Mouse (Mus musculus) hindbrain, embryonic 15.5 days (tissue): ENCODE measurements at regions not wholly inside any gene's neighbourhood (a gene's known extent, or its start where the extent isn't known, plus 50 kb on each side); places are given as distances from the start of the nearest gene placed in this dataset.
A peak's percentile ranks its signal among the peaks of the same experiment; 100 is the strongest.

Source experiments
- ATAC-seq: fragments of 200-750 bp; cut with Nextera tagmentation; 2 replicates; pipeline ENCODE4 v1.8.0; 2017; ENCODE audit warnings: low read depth, moderate number of reproducible peaks, moderate TSS enrichment; ENCODE audit not compliant: low FRiP score
- H3K27ac ChIP-seq: fragments of 300-500 bp; sonication (generic); replicated peaks from 2 replicates; pipeline ENCODE4 v1.5.1; 2015; ENCODE audit warnings: mild to moderate bottlenecking, inconsistent platforms
- H3K27me3 ChIP-seq: fragments of 300-500 bp; sonication (generic); 2 replicates; pipeline ENCODE4 v1.6.1; 2015; ENCODE audit warnings: control low read depth, inconsistent platforms
- H3K36me3 ChIP-seq: fragments of 300-500 bp; sonication (generic); 2 replicates; pipeline ENCODE4 v1.6.1; 2015; ENCODE audit warnings: control low read depth, inconsistent platforms
- H3K4me1 ChIP-seq: fragments of 300-500 bp; sonication (generic); replicated peaks from 2 replicates; pipeline ENCODE4 v1.6.1; 2015; ENCODE audit warnings: control low read depth, inconsistent platforms
- H3K4me2 ChIP-seq: fragments of 300-500 bp; sonication (generic); 2 replicates; pipeline ENCODE4 v1.6.1; 2015; ENCODE audit warnings: moderate library complexity, mild to moderate bottlenecking, inconsistent platforms
- H3K4me3 ChIP-seq: fragments of 300-500 bp; sonication (generic); 2 replicates; pipeline ENCODE4 v1.5.1; 2015; ENCODE audit warnings: mild to moderate bottlenecking, inconsistent platforms
- H3K9ac ChIP-seq: fragments of 300-500 bp; sonication (generic); 2 replicates; pipeline ENCODE4 v1.6.1; 2015; ENCODE audit warnings: inconsistent platforms
- H3K9me3 ChIP-seq: fragments of 300-500 bp; sonication (generic); 2 replicates; pipeline ENCODE4 v1.6.1; 2016; ENCODE audit warnings: control low read depth, inconsistent platforms
- WGBS: fragments of 180-500 bp; shearing (Covaris S2); methylation state at CpG from one replicate; pipeline ENCODE4 v1.1.7; 2015; 5-methylcytosine and 5-hydroxymethylcytosine counted together

- ATAC-seq: no peak; the same call in 1 of the 2 replicates
- Histone ChIP-seq H3K9ac (no peak overlapping the region), H3K4me1 (peaks cover 11% of the 10 kb centered on the region), H3K27ac (no peak overlapping the region), H3K9me3 (no peaks in the 10 kb centered on the region), H3K4me3 (no peak overlapping the region), H3K4me2 (peak overlapping the region; percentile 32), H3K36me3 (no peaks in the 10 kb centered on the region), H3K27me3 (no peaks in the 10 kb centered on the region)
- WGBS: 41% methylated on average over 13 of the region's 13 CpGs
Measured at GRCm38 (mm10) chr4:55207749-55208385, 142.0 kb upstream of the Rad23b start.

- WGBS: 9% methylated on average over 21 of the region's 21 CpGs
- H3K4me2 ChIP-seq: peak overlapping the region; percentile 32
- no peaks in the 10 kb centered on the region for H3K27me3 ChIP-seq
- H3K27ac ChIP-seq: no peak overlapping the region
- ATAC-seq: peak; percentile 51
- peaks cover 11% of the 10 kb centered on the region for H3K4me1 ChIP-seq
- no peak overlapping the region for H3K9ac ChIP-seq
- H3K36me3 ChIP-seq: no peaks in the 10 kb centered on the region
- no peaks in the 10 kb centered on the region for H3K9me3 ChIP-seq
- H3K4me3 ChIP-seq: no peak overlapping the region
Measured at GRCm38 (mm10) chr4:55208386-55209345, 141.2 kb upstream of the Rad23b start.

GRCm38 (mm10) chr4:55215425-55216174 lies 134.2 kb upstream of the Rad23b start:
- Histone ChIP-seq H3K27ac (no peak overlapping the region), H3K4me3 (no peak overlapping the region), H3K4me2 (no peak overlapping the region), H3K9ac (no peak overlapping the region), H3K27me3 (no peaks in the 10 kb centered on the region), H3K36me3 (no peaks in the 10 kb centered on the region), H3K9me3 (no peaks in the 10 kb centered on the region), H3K4me1 (peaks cover 8% of the 10 kb centered on the region)
- 54% methylated on average over 9 of the region's 9 CpGs for WGBS
- ATAC-seq: no peak

GRCm38 (mm10) chr4:55216175-55216545 lies 133.7 kb upstream of the Rad23b start:
- 54% methylated on average over 6 of the region's 6 CpGs for WGBS
- no peak for ATAC-seq
- no peak overlapping the region for H3K27ac ChIP-seq

GRCm38 (mm10) chr4:55225766-55226165 lies 124.1 kb upstream of the Rad23b start:
- H3K9ac ChIP-seq: no peak overlapping the region
- H3K4me3 ChIP-seq: no peak overlapping the region
- no peak for ATAC-seq
- 90% methylated on average over 5 of the region's 5 CpGs for WGBS
- no peaks in the 10 kb centered on the region for H3K4me1 ChIP-seq
- H3K36me3 ChIP-seq: no peaks in the 10 kb centered on the region
- H3K27ac ChIP-seq: no peak overlapping the region
- no peak overlapping the region for H3K4me2 ChIP-seq
- H3K9me3 ChIP-seq: no peaks in the 10 kb centered on the region
- no peaks in the 10 kb centered on the region for H3K27me3 ChIP-seq

More at GRCm38 (mm10) chr4:55216175-55216545, 133.7 kb upstream of the Rad23b start:
- H3K4me3 ChIP-seq: no peak overlapping the region
- no peaks in the 10 kb centered on the region for H3K27me3 ChIP-seq
- H3K4me2 ChIP-seq: no peak overlapping the region
- H3K9ac ChIP-seq: no peak overlapping the region
- peaks cover 8% of the 10 kb centered on the region for H3K4me1 ChIP-seq
- H3K9me3 ChIP-seq: no peaks in the 10 kb centered on the region
- H3K36me3 ChIP-seq: no peaks in the 10 kb centered on the region

- no peak overlapping the region for H3K27ac ChIP-seq
- H3K9ac ChIP-seq: no peak overlapping the region
- no peaks in the 10 kb centered on the region for H3K9me3 ChIP-seq
- H3K36me3 ChIP-seq: no peaks in the 10 kb centered on the region
- WGBS: 56% methylated on average over 3 of the region's 3 CpGs
- no peaks in the 10 kb centered on the region for H3K27me3 ChIP-seq
- H3K4me3 ChIP-seq: no peak overlapping the region
- no peak overlapping the region for H3K4me2 ChIP-seq
- H3K4me1 ChIP-seq: no peaks in the 10 kb centered on the region
- no peak for ATAC-seq
Measured at GRCm38 (mm10) chr4:55227394-55227793, 122.4 kb upstream of the Rad23b start.

- H3K9me3 ChIP-seq: no peaks in the 10 kb centered on the region
- no peak overlapping the region for H3K9ac ChIP-seq
- H3K4me2 ChIP-seq: no peak overlapping the region
- H3K27ac ChIP-seq: no peak overlapping the region
- 29% methylated on average over 4 of the region's 4 CpGs for WGBS
- H3K27me3 ChIP-seq: no peaks in the 10 kb centered on the region
- no peaks in the 10 kb centered on the region for H3K36me3 ChIP-seq
- H3K4me1 ChIP-seq: no peaks in the 10 kb centered on the region
- no peak for ATAC-seq
- H3K4me3 ChIP-seq: no peak overlapping the region
Measured at GRCm38 (mm10) chr4:55231522-55231921, 118.3 kb upstream of the Rad23b start.

- Histone ChIP-seq H3K4me2 (no peak overlapping the region), H3K36me3 (no peaks in the 10 kb centered on the region), H3K9me3 (no peaks in the 10 kb centered on the region), H3K4me3 (no peak overlapping the region), H3K27ac (no peak overlapping the region), H3K4me1 (no peaks in the 10 kb centered on the region), H3K9ac (no peak overlapping the region), H3K27me3 (no peaks in the 10 kb centered on the region)
- ATAC-seq: no peak
- WGBS: 41% methylated on average over 6 of the region's 6 CpGs
Measured at GRCm38 (mm10) chr4:55237856-55238255, 112.0 kb upstream of the Rad23b start.

- Histone ChIP-seq H3K4me3 (no peak overlapping the region), H3K9ac (no peak overlapping the region), H3K27ac (no peak overlapping the region), H3K4me1 (peaks cover 5% of the 10 kb centered on the region; the same call in 1 of the 2 replicates), H3K27me3 (no peaks in the 10 kb centered on the region), H3K9me3 (no peaks in the 10 kb centered on the region), H3K36me3 (no peaks in the 10 kb centered on the region), H3K4me2 (no peak overlapping the region)
- 5% methylated on average over 7 of the region's 7 CpGs for WGBS
- ATAC-seq: peak; percentile 51; the same call in 1 of the 2 replicates
Measured at GRCm38 (mm10) chr4:55240450-55240849, 109.4 kb upstream of the Rad23b start.

- no peak overlapping the region for H3K4me3 ChIP-seq
- H3K27ac ChIP-seq: no peak overlapping the region
- H3K9ac ChIP-seq: no peak overlapping the region
- no peaks in the 10 kb centered on the region for H3K27me3 ChIP-seq
- no peaks in the 10 kb centered on the region for H3K9me3 ChIP-seq
- H3K4me2 ChIP-seq: no peak overlapping the region
- peaks cover 5% of the 10 kb centered on the region; the same call in 1 of the 2 replicates for H3K4me1 ChIP-seq
- 88% methylated on average over 4 of the region's 4 CpGs for WGBS
- no peaks in the 10 kb centered on the region for H3K36me3 ChIP-seq
- ATAC-seq: no peak
Measured at GRCm38 (mm10) chr4:55242331-55242730, 107.5 kb upstream of the Rad23b start.

GRCm38 (mm10) chr4:55243091-55244058 lies 106.5 kb upstream of the Rad23b start:
- ATAC-seq: 0 out of 2 replicates have a peak, but pooled peaks have one; percentile 12
- Histone ChIP-seq H3K4me3 (no peak overlapping the region), H3K27ac (no peak overlapping the region), H3K9me3 (no peaks in the 10 kb centered on the region), H3K36me3 (no peaks in the 10 kb centered on the region), H3K4me1 (peaks cover 5% of the 10 kb centered on the region; the same call in 1 of the 2 replicates), H3K27me3 (no peaks in the 10 kb centered on the region), H3K4me2 (no peak overlapping the region), H3K9ac (no peak overlapping the region)
- 26% methylated on average over 14 of the region's 14 CpGs for WGBS
